Mouse (Mus musculus): ENCODE data around the gene Gucy2c. TPM values are rescaled to one million over a fixed set of nuclear protein-coding genes. Genes with fewer than 3 reads are reported as not detected.

Gene Gucy2c
- not detected for total RNA-seq (2021)
- long read RNA-seq, experiment 1 = 0 reads
- long read RNA-seq, experiment 2 = 0 reads

DNA sequence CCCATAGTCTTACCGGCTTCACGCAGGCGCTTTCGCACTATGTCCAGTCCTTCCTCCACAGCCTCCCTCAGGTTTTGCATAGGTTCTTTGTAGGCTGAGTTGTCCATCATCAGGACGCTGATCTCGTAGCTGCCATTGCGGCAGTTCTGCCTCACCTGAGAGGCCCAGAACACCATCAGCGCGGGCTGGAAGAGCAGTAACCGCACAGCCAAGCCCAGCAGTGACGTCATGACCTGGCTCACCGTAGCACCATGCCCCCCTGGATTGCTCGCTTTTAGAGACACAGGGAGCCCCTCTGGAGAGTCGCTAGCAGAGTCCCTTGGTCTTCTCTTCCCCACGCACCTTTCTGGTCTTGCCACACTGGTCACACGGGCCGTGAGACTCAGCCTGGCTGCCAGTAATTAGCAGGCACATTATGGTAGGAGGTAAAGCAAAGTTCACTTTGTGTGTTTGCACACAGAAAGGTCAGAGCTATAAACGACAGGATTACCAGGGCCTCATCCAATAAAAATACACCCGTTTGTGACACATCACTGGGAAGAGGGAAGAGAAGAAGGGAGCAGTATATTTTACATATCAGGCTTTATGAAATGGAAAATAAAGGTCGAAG, at the start of gene Gucy2c:
Gene Gucy2c, minus strand, starts transcription at position 389 of the 610 bp plus-strand sequence.
- no peak for DNase-seq

DNA sequence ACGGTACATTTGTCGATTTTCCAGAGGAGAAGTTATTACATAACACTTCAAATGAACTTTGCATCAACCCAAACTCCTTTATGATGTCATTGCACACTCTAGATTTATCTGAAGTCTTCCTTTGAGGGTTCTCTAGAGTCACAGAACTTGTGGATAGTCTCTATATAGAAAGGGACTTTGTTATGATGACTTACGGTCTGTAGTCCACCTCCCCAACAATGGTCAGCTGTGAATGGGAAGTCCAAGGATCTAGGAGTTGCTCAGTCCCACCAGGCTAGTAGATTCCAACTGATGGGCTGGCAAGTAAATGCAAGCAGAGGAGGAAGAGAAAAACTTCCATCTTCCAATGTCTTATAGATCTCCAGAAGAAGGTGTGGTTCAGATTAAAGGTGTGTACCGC, 47.1 kb upstream of the Gucy2c start:
- DNase-seq = no peak

DNA sequence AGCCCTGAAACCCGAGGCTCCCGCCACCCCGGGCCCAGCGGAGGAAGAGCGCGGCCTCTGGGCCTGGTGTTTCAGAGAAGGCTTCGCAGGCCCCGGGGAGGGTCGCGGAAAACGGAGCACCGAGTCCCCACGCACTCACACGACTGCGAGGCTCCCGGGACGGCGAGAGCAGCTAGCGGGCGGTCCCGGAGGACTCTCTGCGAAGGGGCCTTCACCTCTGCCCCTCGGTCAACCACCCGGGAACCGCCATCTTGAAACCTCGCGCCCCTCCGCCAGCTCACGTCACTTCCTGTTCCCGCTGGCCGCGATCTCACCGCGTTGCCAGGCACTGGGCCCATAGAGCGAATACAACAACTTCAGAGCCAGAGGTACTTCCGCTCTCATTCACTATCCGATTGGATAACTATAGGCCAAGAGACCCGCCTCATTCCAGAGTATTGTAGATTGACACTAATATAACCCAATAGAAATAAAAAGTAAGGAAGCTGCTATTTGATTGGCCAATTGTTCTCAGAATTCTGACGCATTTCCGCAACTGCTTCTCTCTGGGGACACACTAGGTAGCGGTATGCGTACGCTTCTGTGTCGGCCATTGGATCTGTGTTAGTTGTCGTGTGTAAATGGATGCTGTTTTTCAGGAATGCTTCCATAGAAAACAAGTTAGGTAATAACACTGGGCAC, 46.5 kb upstream of the Gucy2c start, which contains the start of gene Wbp11:
Gene Wbp11, minus strand, starts transcription at position 353 of the 681 bp plus-strand sequence.
- DNase-seq = peak; percentile 94

DNA sequence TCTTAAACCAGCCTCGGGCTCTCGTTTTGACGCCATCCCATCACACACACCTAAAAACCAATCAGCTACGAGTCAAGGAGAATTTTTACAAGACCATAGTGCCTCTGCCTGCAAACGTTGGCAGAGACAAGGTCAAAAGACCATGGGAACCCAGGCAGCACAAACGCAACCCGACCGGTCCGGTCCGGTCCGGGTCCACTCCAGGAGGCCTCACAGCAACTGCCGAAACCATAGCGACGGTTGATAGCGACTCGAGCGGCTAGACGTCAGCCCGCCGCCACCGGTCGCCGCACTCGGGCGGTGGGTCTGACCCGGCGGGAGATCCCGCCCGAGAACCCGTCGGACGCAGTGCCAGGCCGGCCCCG, 45.9 kb upstream of the Gucy2c start, which contains the start of gene BC049715:
Gene BC049715, plus strand, starts transcription at position 111 of the 365 bp plus-strand sequence.
- no peak for DNase-seq

DNA sequence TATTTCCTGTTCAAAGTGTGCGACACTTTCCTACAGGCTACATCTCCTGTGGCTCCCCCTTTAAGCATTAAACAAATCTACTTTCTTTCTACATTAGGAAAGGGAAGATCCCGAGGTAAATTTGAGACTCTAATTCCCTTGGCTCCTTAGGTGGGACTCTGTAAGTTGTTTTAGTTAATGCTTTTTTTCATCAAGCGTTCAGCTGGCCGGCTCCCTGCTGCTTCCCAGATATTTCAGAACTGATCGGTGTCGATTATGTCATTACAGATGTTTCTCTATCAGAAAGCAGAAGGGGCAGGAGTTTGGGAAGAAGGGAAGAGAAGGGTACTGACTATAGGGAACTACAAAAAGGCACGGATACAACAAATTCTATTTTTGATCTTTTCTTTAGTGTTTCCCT, 45.6 kb upstream of the Gucy2c start:
- DNase-seq = no peak

DNA sequence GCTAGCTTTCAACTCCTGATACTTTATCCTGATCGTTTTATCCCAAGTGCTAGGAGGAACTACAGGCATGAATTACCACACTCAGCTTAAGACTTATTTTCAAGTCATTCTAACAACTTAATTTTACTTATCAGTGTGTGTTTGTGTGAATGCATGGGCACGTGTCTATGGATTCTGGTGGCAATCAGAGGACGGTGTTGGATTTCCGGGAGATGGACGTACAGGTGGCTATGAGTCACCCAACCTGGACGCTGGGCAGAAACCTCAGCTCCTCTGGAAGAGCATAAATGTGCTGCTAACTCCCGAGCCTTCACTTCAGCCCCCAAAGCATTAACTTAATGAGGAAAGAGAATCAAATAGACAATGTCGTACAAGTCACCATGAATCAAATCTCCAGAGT, 43.4 kb upstream of the Gucy2c start:
- no peak for DNase-seq

DNA sequence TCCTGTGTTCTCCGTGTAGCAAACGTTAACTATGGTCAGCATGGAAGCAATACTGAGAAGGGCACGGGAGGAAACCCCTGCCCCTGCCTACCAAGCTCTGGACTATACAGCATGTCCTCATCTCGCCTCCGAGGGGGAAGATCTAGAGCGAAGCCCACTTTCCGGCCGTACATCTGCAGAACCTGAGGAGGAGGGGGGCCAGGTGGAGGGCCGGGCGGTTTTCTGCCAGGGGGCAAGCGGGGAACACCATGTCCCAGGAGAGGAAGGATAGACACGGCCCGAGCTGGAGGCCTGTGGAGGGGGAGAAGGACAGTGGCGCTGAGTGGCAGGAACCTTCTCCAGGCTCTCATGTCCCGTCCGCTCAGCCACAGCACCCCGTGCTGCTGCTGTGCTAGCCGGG, 39.5 kb upstream of the Gucy2c start:
- DNase-seq = no peak

DNA sequence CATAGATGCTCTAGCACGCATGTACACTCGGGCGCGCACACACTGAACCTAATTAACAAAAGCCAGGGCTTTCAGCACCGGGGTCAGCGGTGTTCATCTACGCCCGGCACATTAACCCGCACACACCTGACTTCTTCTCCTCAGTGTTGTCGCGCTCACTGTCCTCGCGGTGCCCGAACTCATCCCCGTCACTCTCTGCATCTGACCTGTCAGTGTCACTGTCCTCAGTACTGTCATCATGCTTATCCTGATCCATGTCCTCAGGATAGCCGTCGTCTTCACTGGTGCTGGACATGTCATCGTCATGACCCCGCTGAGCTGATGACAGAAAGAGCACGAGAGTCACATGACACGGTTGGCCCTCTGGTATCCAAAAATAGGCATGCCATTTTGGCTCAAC, 38.8 kb upstream of the Gucy2c start:
- DNase-seq = no peak

DNA sequence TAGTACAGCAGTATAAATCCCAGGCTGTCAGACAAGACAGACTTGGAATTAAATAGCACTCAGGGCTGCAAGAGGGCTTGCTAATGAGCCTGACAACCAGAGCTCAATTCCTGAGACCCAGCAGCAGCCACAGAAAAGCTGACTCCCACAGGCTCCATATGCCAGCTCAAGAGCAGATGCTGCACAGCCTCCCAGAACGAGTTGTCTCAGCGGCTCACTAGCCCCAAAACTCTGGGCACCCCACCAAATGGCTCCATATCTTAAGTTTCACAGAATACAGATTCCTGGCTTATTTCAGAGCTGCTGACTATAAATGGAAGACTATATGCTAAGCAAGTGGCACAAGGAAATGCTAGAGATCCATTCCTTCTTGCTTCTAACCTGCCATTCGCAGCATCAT, 36.0 kb upstream of the Gucy2c start:
- no peak for DNase-seq

DNA sequence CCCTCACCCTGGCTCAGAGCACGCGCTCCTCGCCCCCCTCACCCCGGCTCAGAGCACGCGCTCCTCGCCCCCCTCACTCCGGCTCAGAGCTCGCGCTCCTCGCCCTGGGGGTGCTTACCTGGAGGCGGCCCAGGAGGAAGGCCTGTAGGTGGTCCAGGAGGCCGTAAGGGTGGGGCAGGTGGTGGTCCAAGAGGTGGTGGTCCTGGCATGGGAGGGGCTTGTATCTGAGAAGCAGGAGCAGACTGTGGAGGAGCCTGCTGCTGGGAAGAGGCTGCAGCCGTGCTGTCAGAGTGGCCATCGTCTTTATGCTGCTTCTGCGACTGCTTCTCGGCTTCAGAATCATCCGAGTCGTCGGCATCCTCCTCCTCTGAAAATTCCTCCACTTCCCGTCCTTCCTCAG, 35.3 kb upstream of the Gucy2c start:
- no peak for DNase-seq

DNA sequence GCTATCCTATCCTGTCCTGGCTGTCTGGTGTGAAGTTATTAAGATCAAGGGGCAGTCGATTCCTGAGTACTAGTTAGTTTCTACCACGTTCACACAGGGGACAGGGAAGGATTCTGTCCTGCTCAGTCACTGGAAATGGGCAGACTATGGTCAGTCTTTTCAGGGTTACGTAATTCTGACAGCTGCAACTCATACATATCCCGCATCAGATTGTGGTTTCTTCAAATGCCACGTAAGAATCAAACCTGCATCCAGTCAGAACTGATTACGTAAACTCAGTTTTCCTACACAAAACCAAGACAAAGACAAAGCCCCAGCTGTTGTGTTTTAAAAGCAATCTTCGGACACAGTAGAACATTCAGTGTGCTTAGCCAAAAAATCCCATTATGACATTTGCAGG, 33.8 kb upstream of the Gucy2c start:
- DNase-seq = no peak

DNA sequence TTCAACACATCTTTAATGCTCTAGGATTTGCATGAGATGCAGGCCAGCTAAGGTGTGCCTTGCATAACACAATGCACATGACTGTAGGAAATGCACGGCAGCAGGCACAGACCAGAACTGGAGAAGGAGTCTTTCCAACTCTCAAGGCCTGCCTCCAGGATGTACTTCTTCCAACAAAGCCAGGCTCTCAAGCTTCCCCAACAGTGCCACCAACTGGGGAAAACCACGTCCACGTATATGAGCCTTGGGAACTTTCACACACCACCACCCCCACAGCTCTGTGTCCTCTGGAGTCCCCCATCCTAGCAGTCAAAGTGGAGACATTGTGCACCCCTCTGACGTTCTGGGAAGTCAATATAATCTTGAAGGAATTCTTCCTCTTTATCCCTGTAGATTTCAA, 31.6 kb upstream of the Gucy2c start:
- DNase-seq = no peak

DNA sequence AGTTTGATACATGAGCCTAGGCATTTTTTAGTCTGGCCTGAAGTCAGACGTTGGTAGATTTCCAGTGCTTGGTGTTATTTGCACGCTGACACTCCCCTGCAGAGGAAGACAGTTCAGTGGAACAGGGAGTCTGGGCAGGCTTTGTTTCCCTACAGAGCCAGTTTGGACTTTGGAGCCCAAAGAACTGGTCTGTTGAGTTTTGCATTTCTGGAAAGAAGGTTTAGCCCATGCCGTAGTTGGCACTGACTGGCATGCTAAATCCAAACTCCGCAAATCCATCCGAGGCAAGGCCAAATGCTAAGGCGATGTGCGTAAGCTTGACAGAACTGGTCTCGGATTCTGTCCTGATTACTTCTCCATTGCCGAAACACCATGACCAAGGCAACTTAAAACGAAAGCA, 29.6 kb upstream of the Gucy2c start:
- DNase-seq = no peak

DNA sequence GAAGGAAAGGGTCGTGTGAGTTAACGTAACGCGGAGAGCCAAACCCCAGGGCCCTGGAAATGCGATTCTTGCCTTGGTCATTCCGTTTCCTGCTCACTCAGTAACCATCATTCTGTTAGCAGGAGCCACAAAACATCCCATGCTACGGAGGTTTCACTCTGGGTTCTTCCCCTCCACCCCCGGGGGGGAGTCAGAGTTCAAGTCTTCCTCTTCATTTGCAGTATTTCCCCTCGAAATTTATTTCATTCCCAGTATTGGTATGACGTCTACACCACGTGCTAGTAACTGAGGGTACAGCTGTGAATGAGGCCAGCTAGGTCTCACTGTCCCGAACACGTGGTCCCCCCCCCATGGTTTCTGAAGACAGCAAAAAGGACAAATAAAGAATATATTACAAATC, 28.1 kb upstream of the Gucy2c start:
- DNase-seq = no peak

DNA sequence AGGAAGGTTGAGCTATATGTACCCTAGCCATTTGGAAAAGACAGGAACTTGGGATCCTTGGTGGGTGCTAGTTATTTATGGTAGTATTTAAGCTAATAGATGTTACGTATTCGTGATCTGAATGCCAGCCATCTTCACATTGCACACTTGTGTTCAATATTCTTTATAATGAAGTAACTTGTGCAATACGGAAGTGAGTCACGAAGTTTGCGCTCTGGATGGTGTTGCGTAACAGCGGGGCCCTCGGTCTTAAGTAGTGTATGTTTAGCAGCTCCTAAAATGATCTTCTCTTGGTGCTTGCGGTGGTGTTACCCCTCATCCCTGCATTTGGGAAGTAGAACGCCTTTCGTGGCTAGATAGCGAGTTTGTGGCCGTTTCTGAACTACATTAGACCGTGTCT, 27.5 kb upstream of the Gucy2c start:
- DNase-seq = no peak

DNA sequence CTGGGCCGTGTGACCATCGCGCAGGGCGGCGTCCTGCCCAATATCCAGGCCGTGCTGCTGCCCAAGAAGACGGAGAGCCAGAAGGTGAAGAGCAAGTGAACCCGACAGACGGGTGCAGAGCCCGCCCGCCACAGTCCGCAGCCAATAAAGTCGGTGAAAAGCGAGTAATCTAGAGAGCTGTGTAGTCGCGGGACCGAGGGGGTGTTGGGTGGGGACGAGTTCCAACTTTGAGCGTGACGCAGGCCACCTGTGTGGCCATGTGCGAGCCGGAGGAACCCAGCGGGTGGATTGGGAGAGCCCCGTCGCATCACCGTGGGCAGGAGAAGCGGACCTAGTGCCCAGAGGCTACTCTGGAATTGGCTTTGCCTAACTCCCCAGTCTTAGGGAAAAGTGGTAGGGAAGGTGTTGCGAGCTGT, 27.1 kb upstream of the Gucy2c start:
- peak; percentile 32 for DNase-seq

DNA sequence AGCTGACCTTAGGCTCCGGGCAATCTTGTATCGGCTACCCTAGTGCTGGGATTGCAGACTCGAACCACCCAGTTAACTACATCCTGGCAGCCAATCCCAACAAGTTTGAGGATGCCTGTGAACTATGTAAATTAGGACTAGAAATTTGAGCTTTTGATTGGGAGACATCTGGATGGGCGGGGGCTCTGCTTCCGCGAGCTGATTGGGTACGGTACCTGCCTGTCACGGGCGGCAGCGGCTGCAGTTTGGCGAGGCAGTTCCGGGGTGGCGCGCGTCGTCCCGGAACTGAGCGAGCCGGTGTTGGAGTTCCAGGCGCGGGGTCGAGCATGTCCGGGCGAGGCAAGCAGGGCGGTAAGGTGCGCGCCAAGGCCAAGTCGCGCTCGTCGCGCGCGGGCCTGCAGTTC, 26.5 kb upstream of the Gucy2c start, which contains the start of gene H2afj:
Gene H2afj, plus strand, starts transcription at position 231 of the 404 bp plus-strand sequence.
- peak; percentile 99 for DNase-seq

DNA sequence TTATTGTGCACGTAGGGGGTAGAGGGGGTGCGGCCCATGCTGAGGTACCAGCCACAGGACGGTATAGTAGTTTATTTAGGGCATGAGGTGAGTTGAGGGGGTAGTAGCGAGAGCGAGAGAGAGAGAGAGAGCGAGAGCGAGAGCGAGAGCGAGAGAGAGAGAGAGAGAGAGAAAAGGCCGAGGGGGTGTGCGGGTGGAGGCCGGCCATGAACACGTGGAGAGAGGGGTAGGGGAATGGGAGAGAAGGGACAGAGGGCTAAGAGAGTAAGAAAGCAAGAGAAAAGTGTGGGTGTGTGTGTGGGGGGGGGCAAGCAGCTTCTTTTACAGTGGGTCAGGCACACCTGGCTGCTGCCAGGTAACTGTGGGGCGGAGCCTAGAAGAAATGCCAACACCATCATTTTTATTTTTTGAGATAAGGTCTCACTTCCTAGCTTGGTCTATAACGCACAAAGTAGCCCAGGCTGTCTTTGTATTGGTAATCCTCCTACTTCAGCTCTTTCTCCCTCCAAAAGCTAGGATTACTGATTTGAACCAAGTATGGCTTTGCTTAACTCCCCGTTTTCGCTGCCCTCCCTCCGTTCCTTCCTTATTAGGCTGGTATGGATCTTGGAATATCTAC, 25.9 kb upstream of the Gucy2c start:
- no peak for DNase-seq

DNA sequence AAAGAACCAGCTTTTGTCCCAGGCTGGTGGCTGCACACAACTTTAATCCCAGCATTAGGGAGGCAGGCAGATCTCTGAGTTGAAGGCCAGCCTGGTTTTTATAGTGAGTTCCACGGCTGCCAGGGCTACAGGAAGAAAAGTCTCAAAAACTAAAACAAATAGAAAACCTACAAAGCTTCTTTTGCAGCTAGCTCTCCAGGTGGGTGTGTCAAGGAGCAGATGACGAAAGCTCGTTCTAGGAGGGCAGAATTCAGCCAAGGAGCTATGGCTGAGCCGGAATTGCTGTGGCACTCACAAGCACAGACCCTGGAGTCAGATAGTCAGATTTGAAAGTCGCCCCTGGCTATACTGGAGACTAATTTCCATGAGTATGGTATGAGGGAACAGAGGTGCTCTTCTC, 25.3 kb upstream of the Gucy2c start:
- no peak for DNase-seq

DNA sequence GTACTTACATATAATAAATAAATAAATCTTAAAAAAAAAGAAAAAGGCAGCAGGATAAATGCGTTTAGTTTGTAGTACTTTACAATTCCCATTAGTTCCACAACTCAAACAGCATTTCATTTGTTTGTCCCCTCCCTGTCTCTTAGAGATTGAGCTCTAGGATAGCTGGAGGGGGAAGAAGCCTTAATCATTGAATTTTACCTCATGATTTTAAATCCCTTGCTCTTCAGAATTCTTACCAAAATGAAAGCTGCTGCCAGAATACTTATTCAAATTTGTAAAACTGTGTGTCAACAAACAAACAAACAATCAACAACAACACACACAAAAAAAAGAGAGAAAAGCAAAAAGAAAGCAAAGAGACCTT, 23.8 kb upstream of the Gucy2c start:
- DNase-seq = no peak

DNA sequence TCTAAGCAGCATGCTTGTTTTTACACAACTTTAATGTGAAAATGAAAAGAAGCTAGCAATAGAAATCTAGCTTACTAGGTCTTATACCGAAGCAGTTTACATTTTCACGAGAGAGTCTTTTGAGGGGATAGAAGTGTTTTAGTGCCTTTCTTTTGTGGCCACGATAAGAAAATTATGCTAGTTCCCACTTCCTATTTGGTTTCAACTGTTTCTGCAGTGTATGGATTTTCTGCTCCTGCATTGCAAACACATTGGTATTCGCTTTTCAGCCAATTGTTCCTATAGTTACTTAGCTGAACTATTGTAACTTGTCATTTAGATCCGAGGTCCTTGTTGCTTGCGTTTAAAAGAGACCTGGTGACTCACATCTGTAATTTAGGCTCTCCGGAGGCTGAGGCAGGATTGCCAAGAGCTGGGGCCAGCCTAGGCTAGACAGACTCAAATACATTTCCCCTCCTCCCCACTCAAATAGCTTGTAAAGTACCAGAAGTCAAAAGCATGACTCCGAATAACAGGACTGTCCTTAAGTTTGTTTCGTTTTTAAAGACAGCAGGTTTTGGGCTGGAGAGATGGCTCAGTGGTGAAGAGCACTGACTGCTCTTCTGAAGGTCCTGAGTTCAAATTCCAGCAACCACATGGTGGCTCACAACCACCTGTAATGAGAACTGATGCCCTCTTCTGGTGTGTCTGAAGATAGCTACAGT, 23.3 kb upstream of the Gucy2c start:
- no peak for DNase-seq

DNA sequence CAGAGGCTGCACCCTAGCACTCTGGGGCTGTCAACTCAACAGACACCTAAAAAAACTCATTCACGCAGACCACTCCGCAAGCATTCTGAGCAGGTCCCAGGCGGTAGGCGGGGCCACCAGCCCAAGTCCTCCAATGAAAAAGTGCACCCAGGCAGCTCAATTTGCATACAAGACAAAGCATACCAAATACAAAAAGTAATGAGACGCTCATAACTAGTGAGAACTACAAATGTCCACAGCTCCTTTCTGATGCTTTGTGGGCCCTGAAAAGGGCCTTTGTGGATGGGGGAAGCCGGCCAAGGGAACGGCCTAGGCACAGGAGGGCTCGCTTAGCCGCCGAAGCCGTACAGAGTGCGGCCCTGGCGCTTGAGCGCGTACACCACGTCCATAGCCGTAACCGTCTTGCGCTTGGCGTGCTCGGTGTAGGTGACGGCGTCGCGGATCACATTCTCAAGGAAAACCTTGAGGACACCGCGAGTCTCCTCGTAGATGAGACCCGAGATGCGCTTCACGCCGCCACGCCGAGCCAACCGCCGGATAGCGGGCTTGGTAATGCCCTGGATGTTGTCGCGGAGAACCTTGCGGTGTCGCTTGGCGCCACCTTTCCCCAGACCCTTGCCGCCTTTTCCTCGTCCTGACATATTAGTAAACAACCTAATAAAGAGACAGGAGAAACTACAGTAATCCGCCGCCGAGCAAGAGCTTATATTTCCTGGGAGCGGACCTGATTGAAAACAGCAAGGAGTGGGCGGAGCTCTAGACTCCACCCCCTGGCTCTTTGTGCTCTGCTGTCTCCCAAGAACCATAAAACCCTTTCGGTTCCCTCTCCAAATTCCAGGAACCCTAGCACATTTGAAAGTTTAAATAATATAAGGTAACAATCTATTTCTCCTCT, 22.4 kb upstream of the Gucy2c start, which contains the start of gene Hist4h4:
Gene Hist4h4, minus strand, starts transcription at position 677 of the 895 bp plus-strand sequence.
- peak; percentile 94 for DNase-seq
